Mouse (Mus musculus) adrenal gland (tissue): ENCODE results near the gene Higd1b.

Experiments
- intact Hi-C: fragments of 180-260 bp; cut with DNase I; formaldehyde crosslinking; loops from one replicate; pipeline ENCODE4 v1.15.1; 2025

The Higd1b gene

GRCm38 (mm10) chr11:102837385-102837784 is 1.7 kb downstream of the Higd1b start:
- intact Hi-C loops: no loop called here

GRCm38 (mm10) chr11:102838126-102838525 is 2.5 kb downstream of the Higd1b start:
- intact Hi-C loops: no loop called here

GRCm38 (mm10) chr11:102838616-102839150 is 3.0 kb downstream of the Higd1b start:
- intact Hi-C loops: no loop called here

- intact Hi-C loops: no loop called here
Observed at GRCm38 (mm10) chr11:102845926-102846325, 10.3 kb downstream of the Higd1b start.

GRCm38 (mm10) chr11:102851883-102852282 is 16.2 kb downstream of the Higd1b start:
- intact Hi-C loops: loop anchor here (2.0 to 5.0 kb wide), 2 partner anchors 35 to 75 kb away; partner anchors contain the start of gene Gjc1

GRCm38 (mm10) chr11:102853760-102854159 is 18.1 kb downstream of the Higd1b start:
- intact Hi-C loops: loop anchor here (2.0 to 5.0 kb wide), 2 partner anchors 36 to 77 kb away; partner anchors contain the start of gene Gjc1

- intact Hi-C loops: no loop called here
Observed at GRCm38 (mm10) chr11:102855941-102856340, 20.3 kb downstream of the Higd1b start.

GRCm38 (mm10) chr11:102858951-102859350 is 23.3 kb downstream of the Higd1b start:
- intact Hi-C loops: no loop called here

- intact Hi-C loops: no loop called here
Observed at GRCm38 (mm10) chr11:102859933-102860332, 24.3 kb downstream of the Higd1b start.

GRCm38 (mm10) chr11:102864272-102864671 is 28.6 kb downstream of the Higd1b start:
- intact Hi-C loops: no loop called here

GRCm38 (mm10) chr11:102874801-102875334 is 39.2 kb downstream of the Higd1b start:
- intact Hi-C loops: no loop called here

GRCm38 (mm10) chr11:102879558-102879957 is 43.9 kb downstream of the Higd1b start:
- intact Hi-C loops: no loop called here

GRCm38 (mm10) chr11:102880585-102881313 is 45.1 kb downstream of the Higd1b start, which contains the start of the genes Eftud2 and Ccdc103:
Gene Eftud2, minus strand, starts transcription at chr11:102880985.
Gene Ccdc103, plus strand, starts transcription at chr11:102881204.
- intact Hi-C loops: no loop called here

- intact Hi-C loops: no loop called here
Observed at GRCm38 (mm10) chr11:102881314-102882198, 45.9 kb downstream of the Higd1b start.

- intact Hi-C loops: no loop called here
Observed at GRCm38 (mm10) chr11:102884616-102885219, 49.1 kb downstream of the Higd1b start, which contains the start of gene Fam187a. Gene Fam187a, plus strand, starts transcription at chr11:102885169.

- intact Hi-C loops: no loop called here
Observed at GRCm38 (mm10) chr11:102887433-102887832, 51.8 kb downstream of the Higd1b start.
